Mouse (Mus musculus) MEL (cell line): ENCODE results near the gene Limk2.

Experiments
- CTCF ChIP-seq, 3 experiments: IDR thresholded peaks in 2 of 3; conservative IDR thresholded peaks in 1 of 3; 2 replicates each; pipeline ENCODE4 v1.5.1; 2011 to 2012; ENCODE audit warnings: low read length in 3 of 3, low read depth in 2 of 3, mild to moderate bottlenecking in 2 of 3, improper control_type of control experiment in 1 of 3, inconsistent platforms in 1 of 3, mixed read lengths in 1 of 3, moderate library complexity in 1 of 3; ENCODE audit not compliant: control insufficient read depth in 1 of 3, insufficient read depth in 1 of 3, poor library complexity in 1 of 3, severe bottlenecking in 1 of 3
- ELF1 ChIP-seq: IDR thresholded peaks from 2 replicates; pipeline ENCODE4 v1.6.1; 2014; ENCODE audit warnings: low read depth, mild to moderate bottlenecking, inconsistent platforms, low read length, improper control_type of control experiment, moderate library complexity
- GATA1 ChIP-seq: IDR thresholded peaks from 2 replicates; pipeline ENCODE4 v1.6.1; 2011; ENCODE audit warnings: low read depth, low read length, improper control_type of control experiment
- KAT2A ChIP-seq: conservative IDR thresholded peaks from 2 replicates; pipeline ENCODE4 v1.6.1; 2012; ENCODE audit warnings: low read depth, low read length, improper control_type of control experiment, inconsistent platforms
- NRF1 ChIP-seq: IDR thresholded peaks from 2 replicates; pipeline ENCODE4 v1.6.1; 2014; ENCODE audit warnings: low read depth, mild to moderate bottlenecking, inconsistent platforms, low read length, improper control_type of control experiment, moderate library complexity; ENCODE audit not compliant: poor library complexity, insufficient read depth, severe bottlenecking
- POLR2A ChIP-seq, 2 experiments: IDR thresholded peaks; 2 replicates each; pipeline ENCODE4 v1.6.1; 2011 to 2012; ENCODE audit warnings: low read length in 2 of 2, mild to moderate bottlenecking in 2 of 2, control low read depth in 1 of 2, improper control_type of control experiment in 1 of 2, low read depth in 1 of 2, moderate library complexity in 1 of 2; ENCODE audit not compliant: control insufficient read depth in 1 of 2, insufficient read depth in 1 of 2, poor library complexity in 1 of 2
- POLR2AphosphoS2 ChIP-seq: IDR thresholded peaks from 2 replicates; pipeline ENCODE4 v1.6.1; 2011; ENCODE audit warnings: low read length, improper control_type of control experiment
- POLR2AphosphoS5 ChIP-seq: IDR thresholded peaks from 2 replicates; pipeline ENCODE4 v1.6.1; 2012; ENCODE audit warnings: low read depth, borderline replicate concordance, mild to moderate bottlenecking, inconsistent platforms, low read length, moderate library complexity, mixed read lengths
- RAD21 ChIP-seq: IDR thresholded peaks from 2 replicates; pipeline ENCODE4 v1.6.1; 2011; ENCODE audit warnings: mild to moderate bottlenecking, low read depth, low read length, improper control_type of control experiment
- RCOR1 ChIP-seq: IDR thresholded peaks from 2 replicates; pipeline ENCODE4 v1.6.1; 2012; ENCODE audit warnings: low read depth, mild to moderate bottlenecking, inconsistent platforms, low read length, improper control_type of control experiment
- SMC3 ChIP-seq: IDR thresholded peaks from 2 replicates; pipeline ENCODE4 v1.6.1; 2011; ENCODE audit warnings: low read depth, low read length, improper control_type of control experiment
- USF1 ChIP-seq: IDR thresholded peaks from 2 replicates; pipeline ENCODE4 v1.6.1; 2014; ENCODE audit warnings: low read depth, mild to moderate bottlenecking, inconsistent platforms, low read length, improper control_type of control experiment, moderate library complexity
- ZC3H11A ChIP-seq: IDR thresholded peaks from 2 replicates; pipeline ENCODE4 v1.6.1; 2012; ENCODE audit warnings: low read depth, mild to moderate bottlenecking, inconsistent platforms, low read length, improper control_type of control experiment

- TF ChIP-seq KAT2A (no peak), ZC3H11A (no peak), RAD21 (no peak), CTCF (IDR thresholded peaks at IDR 0.05 in 2 of 3, conservative IDR thresholded peaks at IDR 0.05 in 1 of 3; ENCODE audit: control insufficient read depth in 1 of 3, insufficient read depth in 1 of 3, low read depth in 2 of 3, low read length in 3 of 3, poor library complexity in 1 of 3, severe bottlenecking in 1 of 3) (no peak), GATA1 (no peak), RCOR1 (no peak), POLR2A (IDR thresholded peaks at IDR 0.05; ENCODE audit: control insufficient read depth in 1 of 2, insufficient read depth in 1 of 2, low read depth in 1 of 2, low read length in 2 of 2, poor library complexity in 1 of 2) (no peak), POLR2AphosphoS5 (no peak), POLR2AphosphoS2 (no peak), NRF1 (no peak), ELF1 (no peak), USF1 (no peak), SMC3 (no peak)
Observed at GRCm38 (mm10) chr11:3346351-3346750, 62.6 kb downstream of the Limk2 start.
